Mouse (Mus musculus) left cerebral cortex, adult 18-20 months (tissue): ENCODE data around the gene Rnf212. TPM values are rescaled to one million over a fixed set of nuclear protein-coding genes. Genes with fewer than 3 reads are reported as not detected.

ENCODE experiments used
- total RNA-seq, 2 experiments: library from RNA; stranded (reverse); gene quantifications; 2 replicates each; pipeline ENCODE4 v1.2.3; 2021

The Rnf212 gene
- total RNA-seq, 2 experiments from 2014 or later, result not detected

Other genes starting within 250 kb of the Rnf212 start
- gene Cplx1, start 225.0 kb downstream of the Rnf212 start, total RNA-seq, result 100 to 1,000 TPM; 674 to 788 TPM
- gene Gak, start 145.2 kb downstream of the Rnf212 start, total RNA-seq, result 10 to 100 TPM; 95.7 to 98.5 TPM
- gene Tmem175, start 145.2 kb downstream of the Rnf212 start, total RNA-seq, result 10 to 100 TPM; 33.7 to 43.5 TPM
- 10 to 100 TPM; 17.5 to 18.1 TPM for gene Idua, start 114.7 kb downstream of the Rnf212 start, total RNA-seq
- 10 to 100 TPM; 45.7 to 60.3 TPM for gene Dgkq, start 105.3 kb downstream of the Rnf212 start, total RNA-seq
- under 1 TPM; 0.68 to 1.00 TPM for gene Slc26a1, start 99.4 kb downstream of the Rnf212 start, total RNA-seq
- 10 to 100 TPM; 16.9 to 28.0 TPM for gene Fgfrl1, start 82.6 kb downstream of the Rnf212 start, total RNA-seq
- not detected for gene Tmed11, start 20.4 kb upstream of the Rnf212 start, total RNA-seq
- not detected for gene Vmn2r8, start 33.9 kb upstream of the Rnf212 start, total RNA-seq
- not detected for gene Vmn2r9, start 77.6 kb upstream of the Rnf212 start, total RNA-seq
- gene Vmn2r10, start 231.5 kb upstream of the Rnf212 start, total RNA-seq, result not detected